Mouse (Mus musculus) lung, postnatal 36 days (tissue): ENCODE measurements around the gene Slc6a13.

ENCODE experiments used
- DNase-seq: peaks from one replicate; pipeline ENCODE4 v3.0.0; 2022; ENCODE audit warnings: mixed read lengths

Slc6a13 gene

GRCm38 (mm10) chr6:121382071-121382470, 82.0 kb downstream of the Slc6a13 start:
- no peak for DNase-seq

GRCm38 (mm10) chr6:121385397-121385796, 85.4 kb downstream of the Slc6a13 start:
- DNase-seq = no peak
